Mouse (Mus musculus) forebrain, embryonic 13.5 days (tissue): ENCODE results near the gene 2810021J22Rik. TPM values are rescaled to one million over a fixed set of nuclear protein-coding genes. Genes with fewer than 3 reads are reported as not detected.

Source experiments
- ATAC-seq: fragments of 200-750 bp; cut with Nextera tagmentation; 2 replicates; pipeline ENCODE4 v1.8.0; 2017
- H3K27ac ChIP-seq: fragments of 300-500 bp; sonication (generic); 2 replicates; pipeline ENCODE4 v1.5.1; 2015; ENCODE audit warnings: inconsistent platforms, mild to moderate bottlenecking, moderate library complexity
- H3K27me3 ChIP-seq: fragments of 300-500 bp; sonication (generic); 2 replicates; pipeline ENCODE4 v1.6.1; 2015; ENCODE audit warnings: mild to moderate bottlenecking, inconsistent platforms
- H3K36me3 ChIP-seq: fragments of 300-500 bp; sonication (generic); 2 replicates; pipeline ENCODE4 v1.6.1; 2015; ENCODE audit warnings: mild to moderate bottlenecking, inconsistent platforms; ENCODE audit not compliant: poor library complexity, severe bottlenecking
- H3K4me1 ChIP-seq: fragments of 300-500 bp; sonication (generic); 2 replicates; pipeline ENCODE4 v1.6.1; 2015; ENCODE audit warnings: inconsistent platforms
- H3K4me2 ChIP-seq: fragments of 300-500 bp; sonication (generic); 2 replicates; pipeline ENCODE4 v1.6.1; 2015; ENCODE audit warnings: inconsistent platforms, mild to moderate bottlenecking, moderate library complexity
- H3K4me3 ChIP-seq: fragments of 300-500 bp; sonication (generic); 2 replicates; pipeline ENCODE4 v1.5.1; 2015; ENCODE audit warnings: mild to moderate bottlenecking, inconsistent platforms
- H3K9ac ChIP-seq: fragments of 300-500 bp; sonication (generic); 2 replicates; pipeline ENCODE4 v1.6.1; 2015; ENCODE audit warnings: mild to moderate bottlenecking, inconsistent platforms
- H3K9me3 ChIP-seq: fragments of 300-500 bp; sonication (generic); replicated peaks from 2 replicates; pipeline ENCODE4 v1.6.1; 2016; ENCODE audit warnings: inconsistent platforms
- WGBS: fragments of 180-500 bp; shearing (Covaris S2); methylation state at CpG from one replicate; pipeline ENCODE4 v1.1.7; 2015; 5-methylcytosine and 5-hydroxymethylcytosine counted together
- polyA plus RNA-seq: library from polyadenylated mRNA; unstranded; fragments of >200 nt; fragmentation: Nextera tagmentation; extraction: Ambion mirVana; gene quantifications from 2 replicates; pipeline ENCODE4 v1.2.1, GENCODE M21; 2015

2810021J22Rik gene
- polyA plus RNA-seq, 1 experiment from 2014 or later: 10.5 TPM

GRCm38 (mm10) chr11:58918759-58919158 lies 51.7 kb downstream of the 2810021J22Rik start:
- Histone ChIP-seq H3K4me3 (no peak overlapping the region), H3K36me3 (no peaks in the 10 kb centered on the region), H3K27ac (no peak overlapping the region), H3K27me3 (peaks cover 6% of the 10 kb centered on the region), H3K9ac (no peak overlapping the region), H3K4me2 (no peak overlapping the region), H3K4me1 (0 out of 2 replicates have a peak, but pooled peaks cover 6% of the 10 kb centered on the region), H3K9me3 (no peaks in the 10 kb centered on the region)
- 84% methylated on average over 5 of the region's 5 CpGs for WGBS
- ATAC-seq: no peak

- Histone ChIP-seq H3K4me3 (no peak overlapping the region), H3K27me3 (no peaks in the 10 kb centered on the region; the same call in 1 of the 2 replicates), H3K9me3 (no peaks in the 10 kb centered on the region), H3K36me3 (no peaks in the 10 kb centered on the region), H3K27ac (no peak overlapping the region), H3K4me2 (no peak overlapping the region), H3K9ac (no peak overlapping the region), H3K4me1 (no peaks in the 10 kb centered on the region)
- 86% methylated on average over 9 of the region's 9 CpGs for WGBS
- ATAC-seq: no peak
These were observed 55.4 kb downstream of the 2810021J22Rik start for GRCm38 (mm10) chr11:58922420-58922819.

GRCm38 (mm10) chr11:58926651-58927050 lies 59.6 kb downstream of the 2810021J22Rik start:
- Histone ChIP-seq H3K27ac (no peak overlapping the region), H3K9me3 (no peaks in the 10 kb centered on the region), H3K9ac (no peak overlapping the region), H3K4me1 (0 out of 2 replicates have a peak, but pooled peaks cover 4% of the 10 kb centered on the region), H3K4me2 (no peak overlapping the region), H3K27me3 (no peaks in the 10 kb centered on the region), H3K36me3 (peaks cover 12% of the 10 kb centered on the region), H3K4me3 (no peak overlapping the region)
- ATAC-seq: no peak
- 100% methylated on average over 2 of the region's 3 CpGs for WGBS

- Histone ChIP-seq H3K4me2 (no peak overlapping the region), H3K27ac (no peak overlapping the region), H3K4me3 (no peak overlapping the region), H3K27me3 (no peaks in the 10 kb centered on the region), H3K4me1 (0 out of 2 replicates have a peak, but pooled peaks cover 4% of the 10 kb centered on the region), H3K36me3 (peaks cover 16% of the 10 kb centered on the region), H3K9ac (no peak overlapping the region), H3K9me3 (no peaks in the 10 kb centered on the region)
- WGBS: 82% methylated on average over 2 of the region's 2 CpGs
- ATAC-seq: no peak
These were observed 60.0 kb downstream of the 2810021J22Rik start for GRCm38 (mm10) chr11:58927053-58927452.

- Histone ChIP-seq H3K4me2 (peak overlapping the region; percentile 36; the same call in 1 of the 2 replicates), H3K27ac (0 out of 2 replicates have a peak overlapping the region, but pooled peaks have one; percentile 42), H3K9me3 (no peaks in the 10 kb centered on the region), H3K4me1 (0 out of 2 replicates have a peak, but pooled peaks cover 4% of the 10 kb centered on the region), H3K9ac (no peak overlapping the region), H3K27me3 (no peaks in the 10 kb centered on the region), H3K4me3 (peak overlapping the region; percentile 1; the same call in 1 of the 2 replicates), H3K36me3 (peaks cover 26% of the 10 kb centered on the region)
- 35% methylated on average over 20 of the region's 20 CpGs for WGBS
- peak; percentile 71 for ATAC-seq
These were observed 61.0 kb downstream of the 2810021J22Rik start for GRCm38 (mm10) chr11:58927790-58928651.

GRCm38 (mm10) chr11:58929055-58929454 lies 62.0 kb downstream of the 2810021J22Rik start:
- Histone ChIP-seq H3K9me3 (no peaks in the 10 kb centered on the region), H3K4me2 (no peak overlapping the region), H3K9ac (no peak overlapping the region), H3K27ac (no peak overlapping the region), H3K27me3 (no peaks in the 10 kb centered on the region), H3K4me3 (no peak overlapping the region), H3K4me1 (0 out of 2 replicates have a peak, but pooled peaks cover 4% of the 10 kb centered on the region), H3K36me3 (peaks cover 36% of the 10 kb centered on the region)
- peak; percentile 19; the same call in 1 of the 2 replicates for ATAC-seq
- WGBS: 89% methylated on average over 4 of the region's 4 CpGs

- H3K4me2 ChIP-seq: no peak overlapping the region
- H3K4me1 ChIP-seq: 0 out of 2 replicates have a peak, but pooled peaks cover 4% of the 10 kb centered on the region
- no peak for ATAC-seq
- WGBS: 55% methylated on average over 3 of the region's 3 CpGs
- H3K4me3 ChIP-seq: no peak overlapping the region
- H3K36me3 ChIP-seq: peaks cover 42% of the 10 kb centered on the region
- no peak overlapping the region for H3K9ac ChIP-seq
- H3K27me3 ChIP-seq: no peaks in the 10 kb centered on the region
- no peaks in the 10 kb centered on the region for H3K9me3 ChIP-seq
- no peak overlapping the region for H3K27ac ChIP-seq
These were observed 62.6 kb downstream of the 2810021J22Rik start for GRCm38 (mm10) chr11:58929641-58930040.

- WGBS: 94% methylated on average over 3 of the region's 3 CpGs
- no peak for ATAC-seq
These were observed 63.2 kb downstream of the 2810021J22Rik start for GRCm38 (mm10) chr11:58930254-58930653.

GRCm38 (mm10) chr11:58931576-58931975 lies 64.6 kb downstream of the 2810021J22Rik start:
- H3K27me3 ChIP-seq: no peaks in the 10 kb centered on the region
- no peak overlapping the region for H3K4me3 ChIP-seq
- H3K27ac ChIP-seq: no peak overlapping the region
- no peaks in the 10 kb centered on the region for H3K9me3 ChIP-seq
- peaks cover 14% of the 10 kb centered on the region for H3K4me1 ChIP-seq
- no peak for ATAC-seq
- no peak overlapping the region for H3K9ac ChIP-seq
- 78% methylated on average over 4 of the region's 4 CpGs for WGBS
- no peak overlapping the region for H3K4me2 ChIP-seq
- H3K36me3 ChIP-seq: peaks cover 59% of the 10 kb centered on the region

More at GRCm38 (mm10) chr11:58930254-58930653, 63.2 kb downstream of the 2810021J22Rik start:
- Histone ChIP-seq H3K4me1 (0 out of 2 replicates have a peak, but pooled peaks cover 4% of the 10 kb centered on the region), H3K4me3 (no peak overlapping the region), H3K4me2 (no peak overlapping the region), H3K27ac (no peak overlapping the region), H3K27me3 (no peaks in the 10 kb centered on the region), H3K9me3 (no peaks in the 10 kb centered on the region), H3K9ac (no peak overlapping the region), H3K36me3 (peaks cover 47% of the 10 kb centered on the region)

Other genes with a start within 250 kb of the 2810021J22Rik start
- gene Olfr323, start 236.7 kb upstream of the 2810021J22Rik start, polyA plus RNA-seq: not detected in 2 replicates
- 0.10 TPM in 1 of 2 replicates, not detected in the other for gene Trim58, start 226.8 kb upstream of the 2810021J22Rik start, polyA plus RNA-seq
- gene Olfr322, start 208.4 kb upstream of the 2810021J22Rik start, polyA plus RNA-seq: not detected in 2 replicates
- gene Olfr320, start 186.1 kb upstream of the 2810021J22Rik start, polyA plus RNA-seq: not detected in 2 replicates
- gene Olfr319, start 168.1 kb upstream of the 2810021J22Rik start, polyA plus RNA-seq: not detected in 2 replicates
- not detected in 2 replicates for gene Olfr318, start 143.2 kb upstream of the 2810021J22Rik start, polyA plus RNA-seq
- gene Olfr317, start 128.0 kb upstream of the 2810021J22Rik start, polyA plus RNA-seq: 0.09 TPM in 1 of 2 replicates, not detected in the other
- gene Olfr316, start 114.5 kb upstream of the 2810021J22Rik start, polyA plus RNA-seq: not detected in 2 replicates
- gene Olfr315, start 94.0 kb upstream of the 2810021J22Rik start, polyA plus RNA-seq: not detected in 2 replicates
- not detected in 2 replicates for gene Olfr314, start 84.3 kb upstream of the 2810021J22Rik start, polyA plus RNA-seq
- 2.9 and 5.0 TPM in 2 replicates for gene Fam183b, start 65.3 kb upstream of the 2810021J22Rik start, polyA plus RNA-seq
- gene Olfr313, start 52.2 kb upstream of the 2810021J22Rik start, polyA plus RNA-seq: not detected in 2 replicates
- gene Olfr312, start 38.0 kb upstream of the 2810021J22Rik start, polyA plus RNA-seq: not detected in 2 replicates
- not detected in 2 replicates for gene Olfr311, start 28.0 kb upstream of the 2810021J22Rik start, polyA plus RNA-seq
- 14.3 and 18.4 TPM in 2 replicates for gene Gm12258, start 20.1 kb upstream of the 2810021J22Rik start, polyA plus RNA-seq
- gene Zfp39, start 37.0 kb downstream of the 2810021J22Rik start, polyA plus RNA-seq: 4.8 and 4.9 TPM in 2 replicates
- not detected in 2 replicates for gene Btnl10, start 50.7 kb downstream of the 2810021J22Rik start, polyA plus RNA-seq
- 368 and 373 TPM in 2 replicates for gene Rnf187, start 71.7 kb downstream of the 2810021J22Rik start, polyA plus RNA-seq
- gene Hist3h2ba, start 81.7 kb downstream of the 2810021J22Rik start, polyA plus RNA-seq: 315 and 321 TPM in 2 replicates
- gene Hist3h2a, start 87.5 kb downstream of the 2810021J22Rik start, polyA plus RNA-seq: 126 and 132 TPM in 2 replicates
- 0.96 and 1.3 TPM in 2 replicates for gene Trim17, start 87.5 kb downstream of the 2810021J22Rik start, polyA plus RNA-seq
- 19.4 and 22.9 TPM in 2 replicates for gene Trim11, start 110.9 kb downstream of the 2810021J22Rik start, polyA plus RNA-seq